Mouse (Mus musculus): ENCODE measurements around the gene Actr2. TPM values are rescaled to one million over a fixed set of nuclear protein-coding genes. Genes with fewer than 3 reads are reported as not detected.

The Actr2 gene
- polyA plus RNA-seq, 1 experiment from 2014 or later, result 104 TPM

Other genes with a start within 250 kb of the Actr2 start
- gene Spred2, start 188.5 kb downstream of the Actr2 start, polyA plus RNA-seq (2016; fragmentation: Nextera tagmentation; extraction: Ambion mirVana), result 7.6 and 8.4 TPM in 2 replicates
- gene Rab1a, start 88.5 kb upstream of the Actr2 start, polyA plus RNA-seq (2016; fragmentation: Nextera tagmentation; extraction: Ambion mirVana), result 229 and 230 TPM in 2 replicates
- gene Cep68, start 136.5 kb upstream of the Actr2 start, polyA plus RNA-seq (2016; fragmentation: Nextera tagmentation; extraction: Ambion mirVana), result 42.6 and 44.8 TPM in 2 replicates
- 10.9 and 11.7 TPM in 2 replicates for gene Slc1a4, start 219.8 kb upstream of the Actr2 start, polyA plus RNA-seq (2016; fragmentation: Nextera tagmentation; extraction: Ambion mirVana)